Mouse (Mus musculus): ENCODE results near the gene Vmn2r77. TPM values are rescaled to one million over a fixed set of nuclear protein-coding genes. Genes with fewer than 3 reads are reported as not detected.
"Not testable (repeated sequence)": the region's sequence is repeated elsewhere in the genome, so short reads cannot be mapped to it uniquely, and the experiment has no call there.

The Vmn2r77 gene
- not detected in 2 replicates for polyA plus RNA-seq (2012; ENCODE audit: insufficient read depth, insufficient read length, low replicate concordance, missing spikeins)

DNA sequence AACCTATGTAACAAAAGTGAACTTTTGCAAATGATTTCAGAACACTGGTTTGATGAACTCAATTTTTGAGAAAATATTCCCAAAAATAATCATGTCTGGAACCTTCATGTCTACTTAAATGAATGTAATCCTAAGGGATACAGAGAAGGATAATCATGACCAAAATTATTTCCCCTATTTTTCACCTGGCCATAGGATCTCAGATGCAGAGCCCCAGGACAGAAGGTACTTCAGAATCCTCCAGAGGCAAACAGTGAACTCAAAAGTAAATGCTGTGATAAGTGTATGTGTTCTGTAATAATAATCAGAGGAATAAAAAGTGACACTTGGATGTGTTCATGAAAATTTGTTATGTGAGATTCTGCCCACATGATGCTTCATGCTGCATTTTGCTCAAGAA lies at the start of gene Vmn2r77:
Vmn2r77 (plus strand) TSS at position 301 of the 400 bp plus-strand sequence.
- TF ChIP-seq POLR2A (IDR thresholded peaks at IDR 0.05; ENCODE audit: insufficient read depth, low read depth, low read length): no peak
- no peak for TF ChIP-seq CTCF (IDR thresholded peaks at IDR 0.05; ENCODE audit: insufficient read depth, low read depth, low read length)
- no peaks in the 10 kb centered on the region for H3K4me1 ChIP-seq (ENCODE audit: control insufficient read depth, insufficient read depth, low read length)
- no peak within 1 kb of the TSS for H3K4me3 ChIP-seq (ENCODE audit: insufficient read depth, low read depth, low read length)
- H3K27ac ChIP-seq (ENCODE audit: insufficient read depth, low read depth, low read length): no peak within 1 kb of the TSS

DNA sequence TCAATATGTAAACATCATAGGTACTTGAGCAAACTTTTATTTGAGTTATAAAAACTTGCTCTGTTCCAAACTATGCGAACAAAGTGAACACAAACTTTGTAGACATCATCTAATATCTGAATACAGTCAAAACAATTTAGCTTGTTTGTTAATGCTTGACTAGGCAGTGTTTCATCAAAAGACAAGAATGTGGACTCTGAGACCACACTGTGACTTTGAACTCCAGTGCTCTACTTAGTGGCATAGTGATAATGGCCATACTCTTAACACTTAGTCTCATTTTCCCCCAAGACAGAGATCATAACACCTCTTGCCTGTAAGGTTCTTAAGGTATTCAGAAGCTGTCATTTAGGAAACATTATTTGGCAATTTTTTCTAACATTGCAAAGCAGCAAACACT lies 34.1 kb upstream of the Vmn2r77 start:
- H3K4me1 ChIP-seq (ENCODE audit: control insufficient read depth, insufficient read depth, low read length): no peaks in the 10 kb centered on the region
- WGBS: 91% methylated on average over 1 of the region's 1 CpGs
- H3K27ac ChIP-seq (ENCODE audit: insufficient read depth, low read depth, low read length): no peak overlapping the region
- no peak overlapping the region for H3K4me3 ChIP-seq (ENCODE audit: insufficient read depth, low read depth, low read length)
- no peak for TF ChIP-seq CTCF (IDR thresholded peaks at IDR 0.05; ENCODE audit: insufficient read depth, low read depth, low read length)
- TF ChIP-seq POLR2A (IDR thresholded peaks at IDR 0.05; ENCODE audit: insufficient read depth, low read depth, low read length): no peak

GRCm38 (mm10) chr7:86764628-86765027 lies 30.2 kb upstream of the Vmn2r77 start:
- Histone ChIP-seq H3K27ac (ENCODE audit: insufficient read depth, low read depth, low read length) (no peak overlapping the region), H3K4me3 (ENCODE audit: insufficient read depth, low read depth, low read length) (no peak overlapping the region), H3K4me1 (ENCODE audit: control insufficient read depth, insufficient read depth, low read length) (no peaks in the 10 kb centered on the region)
- TF ChIP-seq CTCF (IDR thresholded peaks at IDR 0.05; ENCODE audit: insufficient read depth, low read depth, low read length): no peak
- no peak for TF ChIP-seq POLR2A (IDR thresholded peaks at IDR 0.05; ENCODE audit: insufficient read depth, low read depth, low read length)

DNA sequence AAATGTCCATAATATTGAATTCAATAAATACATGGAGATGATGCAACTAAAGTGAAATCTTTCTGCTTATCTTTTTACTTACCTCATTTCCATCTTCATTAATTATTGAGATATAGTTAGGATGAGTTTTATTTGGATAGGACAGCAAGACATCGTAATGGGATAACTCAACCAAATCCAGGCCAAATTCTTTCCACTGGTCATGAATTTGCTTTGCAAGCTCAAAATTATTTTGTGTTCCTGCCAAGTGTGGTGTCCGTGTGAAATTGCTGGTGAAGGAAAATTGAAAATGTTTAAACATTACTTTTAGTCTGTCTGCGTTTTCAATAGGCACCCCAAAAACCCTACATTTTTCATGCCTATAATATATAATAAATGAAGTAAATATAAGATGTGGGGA lies 23.2 kb upstream of the Vmn2r77 start:
- TF ChIP-seq POLR2A (IDR thresholded peaks at IDR 0.05; ENCODE audit: insufficient read depth, low read depth, low read length) (no peak), CTCF (IDR thresholded peaks at IDR 0.05; ENCODE audit: insufficient read depth, low read depth, low read length) (no peak)
- H3K27ac ChIP-seq (ENCODE audit: insufficient read depth, low read depth, low read length): no peak overlapping the region
- peaks cover 3% of the 10 kb centered on the region; the same call in 1 of the 2 replicates for H3K4me1 ChIP-seq (ENCODE audit: control insufficient read depth, insufficient read depth, low read length)
- WGBS: 83% methylated on average over 3 of the region's 3 CpGs
- H3K4me3 ChIP-seq (ENCODE audit: insufficient read depth, low read depth, low read length): no peak overlapping the region

DNA sequence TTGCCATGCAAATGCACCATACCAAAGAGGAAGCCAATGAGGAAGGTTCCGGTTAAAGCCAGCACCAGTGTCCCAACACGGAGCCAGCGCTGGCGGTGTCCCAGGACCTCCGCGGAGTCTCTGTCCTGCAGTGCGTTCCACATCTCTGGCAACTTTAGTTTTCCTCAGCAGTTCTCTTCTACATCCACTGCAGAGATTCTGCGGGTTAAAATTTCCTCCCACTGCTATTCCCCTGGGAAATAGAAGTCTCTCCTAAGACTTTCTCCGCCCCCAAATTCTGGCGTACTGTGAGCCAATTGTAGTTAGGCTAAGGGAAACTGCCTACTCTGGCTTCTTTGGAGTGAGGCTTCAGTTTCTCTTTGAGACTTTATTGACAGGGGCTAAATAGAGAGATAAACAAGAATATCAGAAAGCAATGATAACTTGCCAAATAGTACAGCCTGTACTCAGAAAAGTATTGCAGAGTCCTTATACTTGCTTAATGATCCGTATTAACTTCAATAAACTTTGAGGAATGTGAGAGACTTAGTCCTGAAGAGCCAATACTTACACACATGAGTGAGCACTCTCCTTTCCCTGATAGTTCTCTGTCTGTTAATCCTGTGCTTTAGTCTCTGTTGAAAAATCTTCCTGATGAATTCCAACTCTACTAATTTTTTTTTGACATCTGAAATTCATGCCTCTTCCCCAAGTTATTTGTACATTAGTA lies 19.1 kb upstream of the Vmn2r77 start, which contains the start of gene Folh1:
Folh1 (minus strand) TSS at position 327 of the 709 bp plus-strand sequence.
- WGBS: 3% methylated on average over 11 of the region's 11 CpGs
- TF ChIP-seq POLR2A (IDR thresholded peaks at IDR 0.05; ENCODE audit: insufficient read depth, low read depth, low read length) (no peak), CTCF (IDR thresholded peaks at IDR 0.05; ENCODE audit: insufficient read depth, low read depth, low read length) (no peak)
- H3K4me3 ChIP-seq (ENCODE audit: insufficient read depth, low read depth, low read length): peak within 1 kb of the TSS; percentile 40
- no peak within 1 kb of the TSS; the same call in 1 of the 2 replicates for H3K27ac ChIP-seq (ENCODE audit: insufficient read depth, low read depth, low read length)
- peaks cover 3% of the 10 kb centered on the region; the same call in 1 of the 2 replicates for H3K4me1 ChIP-seq (ENCODE audit: control insufficient read depth, insufficient read depth, low read length)

DNA sequence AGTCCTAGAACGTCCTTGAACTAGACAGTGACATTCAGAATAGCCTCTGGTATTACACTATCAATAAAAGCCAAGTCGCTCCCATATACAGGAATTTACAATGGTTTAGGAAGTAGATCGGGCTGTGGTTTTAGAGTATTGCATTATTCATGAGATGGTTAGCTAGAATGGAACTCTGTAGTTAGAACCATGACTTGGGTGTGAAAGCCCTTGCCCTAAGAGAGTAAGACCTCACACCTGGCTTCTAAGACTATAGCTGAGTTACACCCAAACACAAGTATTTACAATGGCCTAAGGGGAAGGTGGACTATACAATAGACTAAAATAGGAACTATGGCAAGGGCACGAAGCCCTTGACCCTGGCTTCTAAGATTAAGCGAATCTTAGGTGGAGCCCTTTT lies 20.4 kb downstream of the Vmn2r77 start:
- H3K4me1 ChIP-seq (ENCODE audit: control insufficient read depth, insufficient read depth, low read length); H3K4me3 ChIP-seq (ENCODE audit: insufficient read depth, low read depth, low read length); H3K27ac ChIP-seq (ENCODE audit: insufficient read depth, low read depth, low read length): not testable (repeated sequence)
- WGBS: 91% methylated on average over 5 of the region's 5 CpGs

DNA sequence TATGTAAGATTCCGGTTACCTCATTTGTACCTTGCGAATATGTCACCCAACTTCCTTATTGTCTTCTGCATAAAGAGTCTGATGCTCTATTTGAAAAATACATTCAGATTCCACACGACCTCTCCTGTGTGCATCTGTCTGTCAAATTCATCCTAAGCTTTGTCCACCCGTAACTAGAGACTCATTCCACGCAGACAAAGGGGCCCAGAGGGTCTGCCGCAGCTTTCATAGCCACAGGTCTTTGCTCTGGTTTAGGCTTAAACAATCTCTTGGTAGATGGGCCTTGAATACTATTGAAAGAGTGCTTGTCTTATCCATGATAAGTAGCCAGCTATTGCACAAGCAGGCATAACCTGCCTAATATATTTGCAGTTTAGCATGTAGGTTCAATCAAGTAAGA lies 20.9 kb downstream of the Vmn2r77 start:
- not testable (repeated sequence) for H3K4me1 ChIP-seq (ENCODE audit: control insufficient read depth, insufficient read depth, low read length); H3K27ac ChIP-seq (ENCODE audit: insufficient read depth, low read depth, low read length); H3K4me3 ChIP-seq (ENCODE audit: insufficient read depth, low read depth, low read length)
- WGBS: 80% methylated on average over 6 of the region's 6 CpGs

GRCm38 (mm10) chr7:86816466-86816865 lies 21.6 kb downstream of the Vmn2r77 start:
- Histone ChIP-seq H3K27ac (ENCODE audit: insufficient read depth, low read depth, low read length) (no peak overlapping the region), H3K4me1 (ENCODE audit: control insufficient read depth, insufficient read depth, low read length) (no peaks in the 10 kb centered on the region), H3K4me3 (ENCODE audit: insufficient read depth, low read depth, low read length) (no peak overlapping the region)
- WGBS: 60% methylated on average over 1 of the region's 1 CpGs
- TF ChIP-seq CTCF (IDR thresholded peaks at IDR 0.05; ENCODE audit: insufficient read depth, low read depth, low read length): no peak
- TF ChIP-seq POLR2A (IDR thresholded peaks at IDR 0.05; ENCODE audit: insufficient read depth, low read depth, low read length): no peak

Other genes starting within 250 kb of the Vmn2r77 start
- not detected in 2 replicates for gene Olfr295, start 211.2 kb upstream of the Vmn2r77 start, polyA plus RNA-seq (2012; ENCODE audit: insufficient read depth, insufficient read length, low replicate concordance, missing spikeins)
- not detected in 2 replicates for gene Olfr294, start 178.4 kb upstream of the Vmn2r77 start, polyA plus RNA-seq (2012; ENCODE audit: insufficient read depth, insufficient read length, low replicate concordance, missing spikeins)
- gene Olfr293, start 146.0 kb upstream of the Vmn2r77 start, polyA plus RNA-seq (2012; ENCODE audit: insufficient read depth, insufficient read length, low replicate concordance, missing spikeins): not detected in 2 replicates
- not detected in 2 replicates for gene Olfr292, start 106.7 kb upstream of the Vmn2r77 start, polyA plus RNA-seq (2012; ENCODE audit: insufficient read depth, insufficient read length, low replicate concordance, missing spikeins)
- not detected in 2 replicates for gene Folh1, start 19.1 kb upstream of the Vmn2r77 start, polyA plus RNA-seq (2012; ENCODE audit: insufficient read depth, insufficient read length, low replicate concordance, missing spikeins)
- gene Vmn2r78, start 120.1 kb downstream of the Vmn2r77 start, polyA plus RNA-seq (2012; ENCODE audit: insufficient read depth, insufficient read length, low replicate concordance, missing spikeins): not detected in 2 replicates
- not detected in 2 replicates for gene Vmn2r79, start 201.1 kb downstream of the Vmn2r77 start, polyA plus RNA-seq (2012; ENCODE audit: insufficient read depth, insufficient read length, low replicate concordance, missing spikeins)